Mouse (Mus musculus) cerebellum, postnatal 36 days (tissue): ENCODE results near the gene Ppp3cb.

ENCODE experiments used
- DNase-seq, 2 experiments: peaks; one replicate each; pipeline ENCODE4 v3.0.0; 2021 to 2022; ENCODE audit warnings: mixed read lengths in 2 of 2

Ppp3cb gene

DNA sequence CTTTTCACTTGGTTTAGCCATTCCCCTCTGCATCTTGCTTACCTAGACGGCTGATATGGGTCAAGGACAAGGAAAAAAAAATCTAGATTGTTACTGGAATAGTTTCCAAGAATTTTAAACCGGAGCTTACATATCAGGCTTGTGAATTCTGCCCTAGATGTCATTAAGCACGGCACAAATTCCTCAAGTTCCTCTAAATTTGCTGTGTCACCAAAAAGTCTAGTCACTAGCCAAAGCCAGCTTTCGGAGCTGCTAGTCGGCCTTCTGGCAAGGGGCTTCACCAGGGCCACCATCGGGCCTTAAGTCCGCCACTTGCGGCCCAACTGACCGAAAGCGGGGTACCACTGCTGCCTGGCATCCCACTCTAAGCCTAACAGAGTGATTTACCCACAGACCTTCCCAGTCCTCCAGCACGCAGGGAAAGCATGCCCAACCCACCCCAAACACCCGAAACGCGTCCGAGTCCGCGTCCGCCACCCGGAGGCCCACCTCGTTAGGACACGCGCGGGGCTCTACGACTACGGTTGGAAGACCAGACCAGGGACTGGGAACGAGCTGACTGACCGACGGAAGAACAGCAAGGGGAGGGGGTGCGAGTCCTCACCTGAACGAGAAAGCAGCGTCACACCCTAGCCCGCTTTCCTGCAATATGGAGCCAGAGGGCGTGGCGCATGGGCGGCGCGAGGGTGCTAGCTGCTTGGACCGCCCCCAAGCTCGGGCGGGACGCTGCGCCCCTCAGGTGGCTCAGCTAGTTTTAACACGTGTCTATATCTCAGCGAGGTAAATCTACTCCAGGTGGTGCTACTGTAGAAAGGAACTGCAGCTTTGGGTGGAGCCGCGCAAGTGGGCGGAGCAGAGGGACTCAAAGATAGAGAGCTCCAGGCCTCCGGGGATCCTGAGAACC, 66.8 kb downstream of the Ppp3cb start, which contains the start of gene Anxa7:
Gene Anxa7, minus strand, starts transcription at position 843 of the 904 bp plus-strand sequence.
- peak; percentile 68 to 69 for DNase-seq

GRCm38 (mm10) chr14:20478801-20479200, 67.6 kb downstream of the Ppp3cb start:
- no peak for DNase-seq

GRCm38 (mm10) chr14:20478385-20478784, 68.0 kb downstream of the Ppp3cb start:
- DNase-seq, result no peak

DNA sequence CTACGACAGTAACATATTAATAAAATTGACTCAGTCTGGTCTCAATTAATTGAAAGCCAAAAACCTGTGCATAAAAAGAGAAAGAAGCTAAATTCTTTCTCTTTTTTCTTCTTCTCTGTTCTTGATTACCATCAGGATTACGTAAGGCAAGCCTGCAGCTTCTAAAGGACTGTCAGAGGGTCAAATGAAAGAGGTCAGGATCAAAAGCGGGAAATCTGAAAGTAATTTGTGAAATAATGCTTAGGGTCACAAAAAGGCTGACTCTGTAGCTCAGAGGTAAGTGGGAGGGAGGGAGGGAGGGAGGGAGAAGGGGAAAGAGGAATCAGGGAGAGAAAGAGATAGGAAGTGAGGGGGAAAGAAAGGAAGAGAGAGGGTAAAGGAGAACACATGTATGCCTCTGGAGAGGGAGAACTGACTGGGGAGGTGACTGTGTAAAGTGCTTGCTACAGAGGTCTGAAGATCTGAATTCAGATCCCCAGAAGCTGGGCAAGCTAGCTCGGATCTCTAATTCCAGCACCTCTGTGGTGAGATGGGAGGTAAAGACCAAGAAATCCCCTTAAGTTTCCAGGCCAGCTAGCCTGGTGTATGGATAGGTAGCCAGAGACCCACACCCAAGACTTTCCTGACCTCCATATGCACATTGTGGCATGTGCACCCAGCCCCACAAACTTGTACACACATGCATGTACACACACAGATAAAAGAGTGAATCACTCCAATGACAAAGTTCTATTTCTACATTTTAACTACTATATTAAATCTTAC, 68.9 kb downstream of the Ppp3cb start:
- DNase-seq, result no peak

DNA sequence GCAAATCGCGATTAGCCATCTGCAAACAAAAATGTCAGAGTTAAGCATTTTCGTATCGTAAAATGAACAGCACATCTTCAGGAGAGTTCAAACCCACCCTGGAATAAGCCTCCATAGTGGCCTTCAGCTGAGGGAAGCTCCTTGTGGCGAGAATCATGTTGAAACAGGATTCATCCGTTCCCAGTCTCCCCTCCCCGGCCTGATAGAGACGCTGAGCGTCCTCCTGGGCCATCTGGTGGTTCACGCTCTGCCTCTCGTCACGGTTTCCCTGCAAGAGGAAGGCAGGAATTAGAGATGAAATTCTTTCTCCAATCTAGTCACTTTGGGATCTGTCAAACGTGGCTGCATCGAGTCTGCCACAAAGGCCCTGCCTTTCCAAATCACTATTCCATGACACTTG, 86.2 kb downstream of the Ppp3cb start:
- no peak for DNase-seq

GRCm38 (mm10) chr14:20458378-20458777, 88.0 kb downstream of the Ppp3cb start:
- no peak for DNase-seq

DNA sequence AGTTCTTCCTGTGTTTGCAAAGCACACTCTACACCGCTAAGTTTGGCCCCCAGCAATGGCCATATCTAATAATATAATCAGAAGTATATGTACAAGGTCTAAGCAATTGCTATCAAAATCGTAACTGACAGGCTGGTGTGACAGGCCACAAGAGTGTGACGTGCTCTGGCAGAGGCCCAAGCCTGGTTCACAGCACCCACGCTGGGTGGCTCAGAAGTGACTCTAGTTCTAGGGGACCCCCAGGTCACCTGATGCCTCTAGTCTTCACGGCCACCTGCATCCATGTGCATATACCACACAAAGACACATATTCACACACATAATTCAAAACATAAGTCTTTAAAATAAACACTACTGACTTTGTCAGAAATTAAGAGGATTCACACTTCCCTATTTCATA, 93.4 kb downstream of the Ppp3cb start:
- no peak for DNase-seq

- peak; percentile 25 to 39 for DNase-seq
These were observed 94.5 kb downstream of the Ppp3cb start, which contains the start of gene Cfap70 for GRCm38 (mm10) chr14:20451765-20452331. Gene Cfap70, minus strand, starts transcription at chr14:20452226.

GRCm38 (mm10) chr14:20451302-20451701, 95.1 kb downstream of the Ppp3cb start:
- DNase-seq, result no peak
